Mouse (Mus musculus): ENCODE results near the gene Rap2b.

The Rap2b gene

GRCm38 (mm10) chr3:61361338-61361737, at the start of gene Rap2b:
Gene Rap2b (plus strand): TSS chr3:61361638.
- no peak for DNase-seq (ENCODE audit: low read depth in 1 of 2, low spot score in 2 of 2)

GRCm38 (mm10) chr3:61315002-61315401, 46.4 kb upstream of the Rap2b start:
- no peak for DNase-seq (ENCODE audit: low read depth in 1 of 2, low spot score in 2 of 2)

- DNase-seq (ENCODE audit: low read depth in 1 of 2, low spot score in 2 of 2): no peak
These were observed 41.4 kb upstream of the Rap2b start for GRCm38 (mm10) chr3:61320031-61320430.

- DNase-seq (ENCODE audit: low read depth in 1 of 2, low spot score in 2 of 2): peak in 1 of 2 experiments; percentile 28
These were observed 39.8 kb upstream of the Rap2b start for GRCm38 (mm10) chr3:61321632-61322031.

GRCm38 (mm10) chr3:61336205-61336604, 25.2 kb upstream of the Rap2b start:
- DNase-seq (ENCODE audit: low read depth in 1 of 2, low spot score in 2 of 2): no peak

- no peak for DNase-seq (ENCODE audit: low read depth in 1 of 2, low spot score in 2 of 2)
These were observed 24.2 kb upstream of the Rap2b start for GRCm38 (mm10) chr3:61337230-61337629.

GRCm38 (mm10) chr3:61340321-61340720, 21.1 kb upstream of the Rap2b start:
- DNase-seq (ENCODE audit: low read depth in 1 of 2, low spot score in 2 of 2): no peak

GRCm38 (mm10) chr3:61344031-61344430, 17.4 kb upstream of the Rap2b start:
- no peak for DNase-seq (ENCODE audit: low read depth in 1 of 2, low spot score in 2 of 2)

GRCm38 (mm10) chr3:61345636-61346035, 15.8 kb upstream of the Rap2b start:
- no peak for DNase-seq (ENCODE audit: low read depth in 1 of 2, low spot score in 2 of 2)

- no peak for DNase-seq (ENCODE audit: low read depth in 1 of 2, low spot score in 2 of 2)
These were observed 13.3 kb upstream of the Rap2b start for GRCm38 (mm10) chr3:61348036-61348614.

GRCm38 (mm10) chr3:61349433-61349832, 12.0 kb upstream of the Rap2b start:
- no peak for DNase-seq (ENCODE audit: low read depth in 1 of 2, low spot score in 2 of 2)

- no peak for DNase-seq (ENCODE audit: low read depth in 1 of 2, low spot score in 2 of 2)
These were observed 6.0 kb upstream of the Rap2b start for GRCm38 (mm10) chr3:61355464-61355863.

GRCm38 (mm10) chr3:61358107-61358506, 3.3 kb upstream of the Rap2b start:
- no peak for DNase-seq (ENCODE audit: low read depth in 1 of 2, low spot score in 2 of 2)

- DNase-seq (ENCODE audit: low read depth in 1 of 2, low spot score in 2 of 2): no peak
These were observed 2.6 kb upstream of the Rap2b start for GRCm38 (mm10) chr3:61358756-61359293.

- DNase-seq (ENCODE audit: low read depth in 1 of 2, low spot score in 2 of 2): no peak
These were observed 1.4 kb downstream of the Rap2b start for GRCm38 (mm10) chr3:61362821-61363160.

- peak; percentile 67 to 72 for DNase-seq (ENCODE audit: low read depth in 1 of 2, low spot score in 2 of 2)
These were observed 1.9 kb downstream of the Rap2b start for GRCm38 (mm10) chr3:61363161-61363988.

GRCm38 (mm10) chr3:61363989-61364660, 2.7 kb downstream of the Rap2b start:
- DNase-seq (ENCODE audit: low read depth in 1 of 2, low spot score in 2 of 2): peak; percentile 76 to 87

- DNase-seq (ENCODE audit: low read depth in 1 of 2, low spot score in 2 of 2): no peak
These were observed 3.2 kb downstream of the Rap2b start for GRCm38 (mm10) chr3:61364661-61364977.

- DNase-seq (ENCODE audit: low read depth in 1 of 2, low spot score in 2 of 2): peak; percentile 12 to 26
These were observed 3.7 kb downstream of the Rap2b start for GRCm38 (mm10) chr3:61364978-61365778.

GRCm38 (mm10) chr3:61365779-61366373, 4.4 kb downstream of the Rap2b start, which contains the start of gene B430305J03Rik:
Gene B430305J03Rik (minus strand): TSS chr3:61365951.
- DNase-seq (ENCODE audit: low read depth in 1 of 2, low spot score in 2 of 2): no peak

- DNase-seq (ENCODE audit: low read depth in 1 of 2, low spot score in 2 of 2): no peak
These were observed 7.0 kb downstream of the Rap2b start for GRCm38 (mm10) chr3:61368446-61368845.

Data from monocyte, adult 2 months (primary cell).